Mouse (Mus musculus): ENCODE data around the gene Wfdc12.

DNA sequence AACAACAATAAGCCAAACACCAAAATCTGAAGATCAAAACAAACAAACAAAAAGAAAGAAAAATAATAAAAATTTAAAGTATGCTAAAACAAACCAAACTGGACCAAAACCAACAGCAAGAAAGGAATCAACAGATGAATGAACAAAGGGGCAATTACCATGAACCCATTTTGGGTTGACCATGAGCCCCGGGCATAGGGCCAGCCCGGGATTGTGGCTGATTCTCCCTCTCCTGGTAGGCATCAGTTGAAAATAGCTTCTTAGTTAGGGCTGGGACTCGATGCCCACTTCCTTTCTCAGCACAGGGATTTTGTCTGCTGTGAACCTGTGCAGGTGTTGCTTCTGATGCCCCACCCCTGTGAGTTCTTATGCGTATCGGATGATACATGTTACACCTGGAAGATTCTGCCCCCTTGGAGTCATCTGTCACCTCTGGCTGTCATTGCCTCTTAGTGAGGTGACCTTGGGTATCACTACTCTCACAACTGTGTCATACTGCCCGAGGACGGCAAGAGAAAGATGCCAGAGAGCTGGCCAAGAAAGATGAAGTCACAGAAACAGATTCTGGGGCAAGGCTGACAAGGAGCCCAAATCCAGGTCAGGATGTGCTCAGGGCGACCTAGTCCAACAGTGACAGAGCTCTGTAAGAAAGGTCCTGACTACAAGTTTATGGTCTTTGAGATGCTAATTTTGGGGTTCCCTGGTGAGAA, 38.1 kb upstream of the Wfdc12 start:
- no peak for TF ChIP-seq CTCF (IDR thresholded peaks at IDR 0.05; ENCODE audit: extremely low read depth, insufficient read depth, insufficient read length, insufficient replicate concordance)
- TF ChIP-seq POLR2A (IDR thresholded peaks at IDR 0.05; ENCODE audit: low read depth, low read length): no peak

All from spleen, adult 2 months (tissue).